Mouse (Mus musculus): ENCODE data around the gene Atxn2l. TPM values are rescaled to one million over a fixed set of nuclear protein-coding genes. Genes with fewer than 3 reads are reported as not detected.

The Atxn2l gene
- polyA plus RNA-seq, 1 experiment: 666 TPM

- no peak overlapping the region for H3K4me3 ChIP-seq (ENCODE audit: control insufficient read depth, low read depth, low read length)
- no peaks in the 10 kb centered on the region; the same call in 1 of the 2 replicates for H3K36me3 ChIP-seq (ENCODE audit: control insufficient read depth, insufficient read depth, low read length)
- TF ChIP-seq POLR2A (IDR thresholded peaks at IDR 0.05; ENCODE audit: control insufficient read depth, low read depth, low read length): no peak
- no peak for TF ChIP-seq CTCF (IDR thresholded peaks at IDR 0.05; ENCODE audit: control insufficient read depth, insufficient read depth, insufficient replicate concordance, low read depth, low read length)
- peaks cover 13% of the 10 kb centered on the region for H3K4me1 ChIP-seq (ENCODE audit: control insufficient read depth, insufficient read depth, low read length)
- H3K27ac ChIP-seq (ENCODE audit: control insufficient read depth, insufficient read depth, low read depth, low read length): no peak overlapping the region
- H3K27me3 ChIP-seq (ENCODE audit: control insufficient read depth, insufficient read depth, low read length): no peaks in the 10 kb centered on the region
Observed at GRCm38 (mm10) chr7:126463547-126463946, 39.7 kb downstream of the Atxn2l start.

GRCm38 (mm10) chr7:126463004-126463403 lies 40.2 kb downstream of the Atxn2l start, which contains the start of gene Atp2a1:
Atp2a1 (minus strand) TSS chr7:126463108.
- no peak for TF ChIP-seq CTCF (IDR thresholded peaks at IDR 0.05; ENCODE audit: control insufficient read depth, insufficient read depth, insufficient replicate concordance, low read depth, low read length)
- TF ChIP-seq POLR2A (IDR thresholded peaks at IDR 0.05; ENCODE audit: control insufficient read depth, low read depth, low read length): no peak
- Histone ChIP-seq H3K36me3 (ENCODE audit: control insufficient read depth, insufficient read depth, low read length) (no peaks in the 10 kb centered on the region; the same call in 1 of the 2 replicates), H3K27ac (ENCODE audit: control insufficient read depth, insufficient read depth, low read depth, low read length) (no peak within 1 kb of the TSS), H3K4me1 (ENCODE audit: control insufficient read depth, insufficient read depth, low read length) (peaks cover 13% of the 10 kb centered on the region), H3K4me3 (ENCODE audit: control insufficient read depth, low read depth, low read length) (no peak within 1 kb of the TSS), H3K27me3 (ENCODE audit: control insufficient read depth, insufficient read depth, low read length) (no peaks in the 10 kb centered on the region)

- H3K4me1 ChIP-seq (ENCODE audit: control insufficient read depth, insufficient read depth, low read length): peaks cover 13% of the 10 kb centered on the region
- H3K36me3 ChIP-seq (ENCODE audit: control insufficient read depth, insufficient read depth, low read length): no peaks in the 10 kb centered on the region
- H3K27me3 ChIP-seq (ENCODE audit: control insufficient read depth, insufficient read depth, low read length): no peaks in the 10 kb centered on the region
- TF ChIP-seq POLR2A (IDR thresholded peaks at IDR 0.05; ENCODE audit: control insufficient read depth, low read depth, low read length) (no peak), CTCF (IDR thresholded peaks at IDR 0.05; ENCODE audit: control insufficient read depth, insufficient read depth, insufficient replicate concordance, low read depth, low read length) (no peak)
- no peak overlapping the region for H3K4me3 ChIP-seq (ENCODE audit: control insufficient read depth, low read depth, low read length)
- H3K27ac ChIP-seq (ENCODE audit: control insufficient read depth, insufficient read depth, low read depth, low read length): no peak overlapping the region
Observed at GRCm38 (mm10) chr7:126461626-126462025, 41.6 kb downstream of the Atxn2l start.

DNA sequence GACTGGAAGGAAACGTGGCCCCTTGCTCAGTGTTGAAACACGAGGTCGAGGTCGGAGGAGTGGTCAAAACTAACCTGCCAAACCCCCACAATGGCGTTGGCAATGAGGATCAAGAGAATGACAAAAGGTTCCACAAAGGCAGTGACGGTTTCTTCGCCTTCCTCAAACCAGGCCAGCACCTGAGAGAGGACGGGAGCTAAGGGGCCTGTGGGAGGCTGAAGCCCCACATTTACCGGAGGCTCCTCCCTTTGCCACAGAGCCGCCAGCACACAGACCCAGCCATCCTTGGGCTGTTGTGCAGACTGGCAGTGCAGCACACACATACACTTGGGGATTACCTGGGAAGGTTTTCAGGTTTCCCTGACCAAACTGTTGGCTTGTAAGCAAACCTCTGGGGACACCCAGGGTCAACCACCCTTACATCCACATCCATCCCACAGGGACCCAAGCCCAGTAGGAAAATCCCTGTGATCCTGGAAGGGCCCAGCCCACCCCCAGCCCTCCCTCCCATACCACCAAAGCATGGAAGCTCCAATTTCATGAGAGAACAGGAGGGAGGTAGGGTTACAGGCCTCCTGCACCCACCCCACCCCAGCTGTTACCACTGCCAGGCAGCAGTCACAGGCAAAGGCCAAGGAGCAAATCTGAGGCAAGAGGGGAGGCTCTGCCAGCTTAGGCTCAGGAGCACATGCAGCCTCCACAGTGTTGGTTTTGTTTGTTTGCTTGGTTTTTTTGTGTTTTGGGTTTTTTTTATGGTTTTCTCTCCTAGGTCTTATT lies 42.4 kb downstream of the Atxn2l start:
- Histone ChIP-seq H3K27ac (ENCODE audit: control insufficient read depth, insufficient read depth, low read depth, low read length) (no peak overlapping the region), H3K4me3 (ENCODE audit: control insufficient read depth, low read depth, low read length) (no peak overlapping the region), H3K27me3 (ENCODE audit: control insufficient read depth, insufficient read depth, low read length) (no peaks in the 10 kb centered on the region), H3K4me1 (ENCODE audit: control insufficient read depth, insufficient read depth, low read length) (peaks cover 13% of the 10 kb centered on the region), H3K36me3 (ENCODE audit: control insufficient read depth, insufficient read depth, low read length) (no peaks in the 10 kb centered on the region)
- TF ChIP-seq CTCF (IDR thresholded peaks at IDR 0.05; ENCODE audit: control insufficient read depth, insufficient read depth, insufficient replicate concordance, low read depth, low read length): no peak

DNA sequence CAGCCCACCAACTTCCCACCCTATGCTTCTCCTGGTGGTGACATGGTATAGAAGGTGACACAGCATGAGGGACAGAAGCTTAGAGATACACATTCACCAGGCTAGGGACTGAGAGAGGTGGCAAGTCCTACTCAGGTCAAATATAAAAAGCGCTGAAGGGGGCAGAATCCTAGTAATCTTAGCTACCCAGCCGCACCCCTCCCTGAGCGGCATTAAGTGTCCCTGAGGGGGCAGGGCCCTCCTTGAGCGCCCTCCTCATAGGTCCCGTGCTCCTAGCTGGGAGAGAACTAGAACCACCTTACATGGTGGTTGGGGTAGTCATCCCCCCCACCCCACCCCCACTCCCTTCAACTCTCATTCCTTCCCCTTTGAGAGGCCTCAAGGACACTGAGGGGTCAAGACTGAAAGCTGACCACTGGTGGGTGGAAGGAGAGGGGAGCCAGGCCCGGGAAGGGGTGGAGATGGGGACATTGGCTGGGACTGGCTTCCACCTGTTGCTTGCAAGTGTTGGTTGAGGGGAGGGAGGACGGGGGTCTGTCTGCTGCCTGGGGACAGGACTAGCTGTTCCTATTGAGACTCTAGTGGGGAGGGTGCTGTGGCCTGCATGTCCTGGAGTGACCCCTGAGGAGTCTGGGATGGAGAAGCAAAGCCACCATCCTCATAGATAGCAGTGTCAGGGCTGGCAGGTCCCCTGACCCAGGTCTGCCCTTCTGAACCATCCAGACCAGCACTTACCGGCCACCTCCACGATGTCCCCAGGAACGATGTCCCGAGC lies 44.2 kb downstream of the Atxn2l start:
- H3K27me3 ChIP-seq (ENCODE audit: control insufficient read depth, insufficient read depth, low read length): no peaks in the 10 kb centered on the region
- no peak overlapping the region for H3K4me3 ChIP-seq (ENCODE audit: control insufficient read depth, low read depth, low read length)
- no peaks in the 10 kb centered on the region for H3K4me1 ChIP-seq (ENCODE audit: control insufficient read depth, insufficient read depth, low read length)
- H3K36me3 ChIP-seq (ENCODE audit: control insufficient read depth, insufficient read depth, low read length): no peaks in the 10 kb centered on the region
- no peak overlapping the region for H3K27ac ChIP-seq (ENCODE audit: control insufficient read depth, insufficient read depth, low read depth, low read length)
- no peak for TF ChIP-seq CTCF (IDR thresholded peaks at IDR 0.05; ENCODE audit: control insufficient read depth, insufficient read depth, insufficient replicate concordance, low read depth, low read length)
- TF ChIP-seq POLR2A (IDR thresholded peaks at IDR 0.05; ENCODE audit: control insufficient read depth, low read depth, low read length): no peak

GRCm38 (mm10) chr7:126458225-126458624 lies 45.0 kb downstream of the Atxn2l start:
- Histone ChIP-seq H3K27me3 (ENCODE audit: control insufficient read depth, insufficient read depth, low read length) (no peaks in the 10 kb centered on the region), H3K36me3 (ENCODE audit: control insufficient read depth, insufficient read depth, low read length) (no peaks in the 10 kb centered on the region), H3K27ac (ENCODE audit: control insufficient read depth, insufficient read depth, low read depth, low read length) (no peak overlapping the region), H3K4me1 (ENCODE audit: control insufficient read depth, insufficient read depth, low read length) (no peaks in the 10 kb centered on the region; the same call in 1 of the 2 replicates), H3K4me3 (ENCODE audit: control insufficient read depth, low read depth, low read length) (no peak overlapping the region)
- TF ChIP-seq POLR2A (IDR thresholded peaks at IDR 0.05; ENCODE audit: control insufficient read depth, low read depth, low read length) (no peak), CTCF (IDR thresholded peaks at IDR 0.05; ENCODE audit: control insufficient read depth, insufficient read depth, insufficient replicate concordance, low read depth, low read length) (no peak)

Measured in testis, adult 2 months (tissue).